Mouse (Mus musculus): ENCODE results near the gene Slc9c1. TPM values are rescaled to one million over a fixed set of nuclear protein-coding genes. Genes with fewer than 3 reads are reported as not detected.

Gene Slc9c1
- polyA plus RNA-seq, 1 experiment from 2014 or later: not detected

DNA sequence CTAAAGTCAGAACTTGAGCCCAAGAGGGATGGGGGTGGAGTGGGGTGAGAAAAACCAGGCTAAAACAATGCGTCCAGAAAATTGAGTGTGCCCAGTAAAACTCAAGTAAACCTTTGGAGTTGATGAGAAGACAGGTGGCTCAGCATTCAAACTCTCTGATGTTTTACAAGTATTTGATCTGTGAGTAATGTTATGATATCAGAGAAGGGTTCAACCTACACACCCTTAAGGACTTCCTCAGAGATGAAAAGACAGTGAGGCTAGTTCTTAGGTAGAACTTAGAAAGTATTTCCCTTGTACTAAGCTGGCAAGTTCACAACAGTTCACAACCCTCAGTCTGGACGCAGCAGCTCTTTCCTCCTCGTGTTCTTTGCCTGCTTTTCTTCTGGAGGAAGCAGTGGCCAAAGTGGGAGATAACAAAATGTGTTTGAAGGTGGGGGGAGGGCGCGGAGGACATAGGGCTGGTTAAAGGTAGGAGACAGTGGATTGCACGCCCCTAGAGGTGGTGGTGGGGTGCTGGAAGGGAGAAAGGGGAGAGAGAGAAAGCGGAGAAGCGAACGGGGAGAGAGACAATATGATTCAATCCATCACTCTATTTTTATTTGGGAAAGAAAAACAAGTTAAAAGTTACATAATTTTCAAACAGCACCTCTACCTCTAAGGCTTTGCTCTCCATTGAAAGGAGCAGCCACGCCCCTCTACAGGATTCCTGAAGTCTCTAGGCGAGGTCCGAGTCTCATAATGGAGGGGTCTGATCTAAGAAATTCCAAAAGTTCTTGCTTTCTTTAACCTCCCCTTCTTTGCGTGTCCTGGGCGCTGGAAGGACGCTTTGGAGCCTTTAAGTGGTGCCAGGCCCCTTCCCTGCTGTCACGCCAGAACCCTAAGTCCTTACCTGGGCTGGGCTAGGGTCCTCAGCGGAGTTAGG, 118.2 kb downstream of the Slc9c1 start:
- H3K4me2 ChIP-seq: peak overlapping the region; percentile 76
- H3K27ac ChIP-seq: no peak overlapping the region
- peaks cover 28% of the 10 kb centered on the region for H3K27me3 ChIP-seq
- H3K36me3 ChIP-seq: no peaks in the 10 kb centered on the region
- ATAC-seq (ENCODE audit: insufficient number of reproducible peaks, insufficient read depth, low FRiP score, low TSS enrichment, low read depth): no peak
- peak overlapping the region; percentile 39 for H3K4me3 ChIP-seq (replicated peaks)
- H3K9ac ChIP-seq (replicated peaks): no peak overlapping the region
- no peaks in the 10 kb centered on the region for H3K9me3 ChIP-seq
- 9% methylated on average over 17 of the region's 17 CpGs for WGBS
- H3K4me1 ChIP-seq (replicated peaks): peaks cover 4% of the 10 kb centered on the region

DNA sequence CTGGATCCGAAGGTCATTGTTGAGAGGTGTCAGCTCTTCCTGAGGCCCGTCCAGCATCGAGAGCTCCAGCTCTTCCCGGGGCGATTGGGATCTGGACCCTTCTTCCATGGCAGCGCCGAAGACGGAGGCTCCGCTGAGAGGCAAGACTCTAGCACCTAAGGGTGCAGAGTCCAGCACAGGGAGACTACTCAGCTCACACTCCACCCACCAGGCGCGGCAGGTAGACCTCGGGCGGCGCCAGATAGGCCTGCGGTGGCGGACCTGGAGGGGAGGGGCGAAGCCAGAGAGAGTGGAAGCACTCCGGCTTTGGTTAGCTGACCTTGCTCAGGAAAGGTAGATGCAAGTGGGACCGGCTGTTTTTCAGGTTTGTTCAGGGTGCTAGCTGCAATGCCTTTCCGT, 118.8 kb downstream of the Slc9c1 start, which contains the start of gene BC016579:
BC016579 (minus strand) TSS at position 135 of the 399 bp plus-strand sequence.
- no peaks in the 10 kb centered on the region for H3K36me3 ChIP-seq
- H3K27me3 ChIP-seq: peaks cover 28% of the 10 kb centered on the region
- WGBS: 3% methylated on average over 20 of the region's 20 CpGs
- ATAC-seq (ENCODE audit: insufficient number of reproducible peaks, insufficient read depth, low FRiP score, low TSS enrichment, low read depth): no peak
- peak within 1 kb of the TSS; percentile 76 for H3K4me2 ChIP-seq
- peak within 1 kb of the TSS; percentile 39 for H3K4me3 ChIP-seq (replicated peaks)
- H3K27ac ChIP-seq: no peak within 1 kb of the TSS
- peaks cover 4% of the 10 kb centered on the region for H3K4me1 ChIP-seq (replicated peaks)
- no peaks in the 10 kb centered on the region for H3K9me3 ChIP-seq
- peak within 1 kb of the TSS; percentile 45; the same call in 1 of the 2 replicates for H3K9ac ChIP-seq (replicated peaks)

DNA sequence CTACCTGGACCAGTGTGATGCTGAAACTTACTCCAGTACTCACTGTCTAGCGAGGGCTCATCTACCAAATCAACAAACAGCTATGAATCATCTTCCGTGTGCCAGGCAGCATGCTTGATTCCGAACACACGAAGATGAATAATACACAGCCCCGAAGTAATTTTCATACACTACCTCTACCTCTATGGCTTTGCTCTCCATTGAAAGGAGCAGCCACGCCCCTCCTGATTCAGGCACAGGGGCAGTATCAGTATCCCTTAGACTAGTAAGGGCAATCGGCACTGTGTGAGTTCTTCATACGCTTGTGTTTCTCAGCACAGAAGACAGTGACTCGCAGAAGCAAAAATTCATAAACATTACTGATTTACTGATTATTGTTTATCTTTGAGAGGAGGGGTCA, 119.4 kb downstream of the Slc9c1 start:
- H3K4me2 ChIP-seq: peak overlapping the region; percentile 76
- H3K9me3 ChIP-seq: no peaks in the 10 kb centered on the region
- no peak overlapping the region for H3K9ac ChIP-seq (replicated peaks)
- H3K27me3 ChIP-seq: peaks cover 28% of the 10 kb centered on the region
- H3K4me1 ChIP-seq (replicated peaks): peaks cover 4% of the 10 kb centered on the region
- WGBS: 59% methylated on average over 9 of the region's 9 CpGs
- no peak for ATAC-seq (ENCODE audit: insufficient number of reproducible peaks, insufficient read depth, low FRiP score, low TSS enrichment, low read depth)
- H3K27ac ChIP-seq: no peak overlapping the region
- no peaks in the 10 kb centered on the region for H3K36me3 ChIP-seq
- peak overlapping the region; percentile 39 for H3K4me3 ChIP-seq (replicated peaks)

Other genes starting within 250 kb of the Slc9c1 start
- gene Cd200, start 126.3 kb upstream of the Slc9c1 start, polyA plus RNA-seq (2016; fragmentation: Nextera tagmentation; extraction: Ambion mirVana): 8.8 and 13.6 TPM in 2 replicates
- gene Gm609, start 42.3 kb upstream of the Slc9c1 start, polyA plus RNA-seq (2016; fragmentation: Nextera tagmentation; extraction: Ambion mirVana): not detected in 2 replicates
- gene Gm17783, start 3.3 kb upstream of the Slc9c1 start, polyA plus RNA-seq (2016; fragmentation: Nextera tagmentation; extraction: Ambion mirVana): not detected in 2 replicates
- gene Gcsam, start 75.1 kb downstream of the Slc9c1 start, polyA plus RNA-seq (2016; fragmentation: Nextera tagmentation; extraction: Ambion mirVana): 0.15 TPM in 1 of 2 replicates, not detected in the other
- 0.09 and 0.19 TPM in 2 replicates for gene BC016579, start 118.8 kb downstream of the Slc9c1 start, polyA plus RNA-seq (2016; fragmentation: Nextera tagmentation; extraction: Ambion mirVana)
- 0.20 and 0.27 TPM in 2 replicates for gene Tmprss7, start 158.3 kb downstream of the Slc9c1 start, polyA plus RNA-seq (2016; fragmentation: Nextera tagmentation; extraction: Ambion mirVana)
- 30.2 and 33.2 TPM in 2 replicates for gene Tagln3, start 189.3 kb downstream of the Slc9c1 start, polyA plus RNA-seq (2016; fragmentation: Nextera tagmentation; extraction: Ambion mirVana)
- 37.3 and 41.5 TPM in 2 replicates for gene Abhd10, start 207.6 kb downstream of the Slc9c1 start, polyA plus RNA-seq (2016; fragmentation: Nextera tagmentation; extraction: Ambion mirVana)

All from limb, embryonic 12.5 days (tissue).